Mouse (Mus musculus) kidney, embryonic 15.5 days (tissue): ENCODE data around the gene Tmtc2. TPM values are rescaled to one million over a fixed set of nuclear protein-coding genes. Genes with fewer than 3 reads are reported as not detected.

Experiments used
- ATAC-seq: fragments of 200-750 bp; cut with Nextera tagmentation; replicated peaks from 2 replicates; pipeline ENCODE4 v1.8.0; 2017; ENCODE audit warnings: moderate TSS enrichment; ENCODE audit not compliant: low FRiP score
- H3K27ac ChIP-seq: fragments of 300-500 bp; sonication (generic); 2 replicates; pipeline ENCODE4 v1.5.1; 2015; ENCODE audit warnings: mild to moderate bottlenecking, inconsistent platforms
- H3K27me3 ChIP-seq: fragments of 300-500 bp; sonication (generic); 2 replicates; pipeline ENCODE4 v1.6.1; 2015; ENCODE audit warnings: inconsistent platforms
- H3K36me3 ChIP-seq: fragments of 300-500 bp; sonication (generic); 2 replicates; pipeline ENCODE4 v1.6.1; 2015; ENCODE audit warnings: inconsistent platforms
- H3K4me1 ChIP-seq: fragments of 300-500 bp; sonication (generic); 2 replicates; pipeline ENCODE4 v1.6.1; 2015; ENCODE audit warnings: inconsistent platforms
- H3K4me2 ChIP-seq: fragments of 300-500 bp; sonication (generic); 2 replicates; pipeline ENCODE4 v1.6.1; 2015; ENCODE audit warnings: moderate library complexity, mild to moderate bottlenecking, inconsistent platforms
- H3K4me3 ChIP-seq: fragments of 300-500 bp; sonication (generic); replicated peaks from 2 replicates; pipeline ENCODE4 v1.5.1; 2015; ENCODE audit warnings: mild to moderate bottlenecking, inconsistent platforms
- H3K9ac ChIP-seq: fragments of 300-500 bp; sonication (generic); 2 replicates; pipeline ENCODE4 v1.6.1; 2015; ENCODE audit warnings: mild to moderate bottlenecking, inconsistent platforms
- H3K9me3 ChIP-seq: fragments of 300-500 bp; sonication (generic); replicated peaks from 2 replicates; pipeline ENCODE4 v1.6.1; 2016; ENCODE audit warnings: inconsistent platforms
- WGBS: fragments of 180-500 bp; shearing (Covaris S2); methylation state at CpG from one replicate; pipeline ENCODE4 v1.1.7; 2015; ENCODE audit warnings: mixed read lengths; 5-methylcytosine and 5-hydroxymethylcytosine counted together
- polyA plus RNA-seq: library from polyadenylated mRNA; unstranded; fragments of >200 nt; fragmentation: Nextera tagmentation; extraction: Ambion mirVana; gene quantifications from 2 replicates; pipeline ENCODE4 v1.2.1, GENCODE M21; 2015

The Tmtc2 gene
- polyA plus RNA-seq, 1 experiment from 2014 or later, result 10.8 TPM

GRCm38 (mm10) chr10:105489970-105490735, 84.1 kb downstream of the Tmtc2 start:
- no peaks in the 10 kb centered on the region for H3K9me3 ChIP-seq
- peak overlapping the region; percentile 51; the same call in 1 of the 2 replicates for H3K27ac ChIP-seq
- no peak overlapping the region for H3K4me3 ChIP-seq
- H3K27me3 ChIP-seq, result no peaks in the 10 kb centered on the region
- H3K4me2 ChIP-seq, result no peak overlapping the region; the same call in 1 of the 2 replicates
- no peak overlapping the region for H3K9ac ChIP-seq
- H3K4me1 ChIP-seq, result peaks cover 24% of the 10 kb centered on the region
- peak; percentile 79 for ATAC-seq
- H3K36me3 ChIP-seq, result no peaks in the 10 kb centered on the region
- WGBS, result 51% methylated on average over 14 of the region's 14 CpGs

GRCm38 (mm10) chr10:105486977-105487376, 87.3 kb downstream of the Tmtc2 start:
- H3K4me1 ChIP-seq, result peaks cover 17% of the 10 kb centered on the region
- no peaks in the 10 kb centered on the region for H3K27me3 ChIP-seq
- H3K9ac ChIP-seq, result no peak overlapping the region
- 30% methylated on average over 4 of the region's 4 CpGs for WGBS
- no peak overlapping the region for H3K4me3 ChIP-seq
- H3K9me3 ChIP-seq, result no peaks in the 10 kb centered on the region
- H3K27ac ChIP-seq, result no peak overlapping the region
- no peaks in the 10 kb centered on the region for H3K36me3 ChIP-seq
- H3K4me2 ChIP-seq, result no peak overlapping the region
- no peak for ATAC-seq

GRCm38 (mm10) chr10:105484355-105485094, 89.7 kb downstream of the Tmtc2 start:
- no peaks in the 10 kb centered on the region for H3K9me3 ChIP-seq
- H3K4me3 ChIP-seq, result no peak overlapping the region
- no peak overlapping the region for H3K9ac ChIP-seq
- H3K36me3 ChIP-seq, result no peaks in the 10 kb centered on the region
- WGBS, result 86% methylated on average over 2 of the region's 2 CpGs
- ATAC-seq, result no peak
- no peak overlapping the region for H3K4me2 ChIP-seq
- H3K4me1 ChIP-seq, result peaks cover 10% of the 10 kb centered on the region; the same call in 1 of the 2 replicates
- no peak overlapping the region for H3K27ac ChIP-seq
- no peaks in the 10 kb centered on the region for H3K27me3 ChIP-seq

- WGBS, result 26% methylated on average over 11 of the region's 11 CpGs
- H3K4me2 ChIP-seq, result peak overlapping the region; percentile 35
- 0 out of 2 replicates have a peak, but pooled peaks have one; percentile 46 for ATAC-seq
- no peaks in the 10 kb centered on the region for H3K27me3 ChIP-seq
- no peak overlapping the region for H3K9ac ChIP-seq
- H3K27ac ChIP-seq, result no peak overlapping the region
- H3K36me3 ChIP-seq, result no peaks in the 10 kb centered on the region
- H3K4me3 ChIP-seq, result no peak overlapping the region
- no peaks in the 10 kb centered on the region for H3K9me3 ChIP-seq
- peaks cover 8% of the 10 kb centered on the region; the same call in 1 of the 2 replicates for H3K4me1 ChIP-seq
Measured at GRCm38 (mm10) chr10:105479771-105480170, 94.5 kb downstream of the Tmtc2 start.

- peaks cover 8% of the 10 kb centered on the region; the same call in 1 of the 2 replicates for H3K4me1 ChIP-seq
- H3K36me3 ChIP-seq, result no peaks in the 10 kb centered on the region
- no peaks in the 10 kb centered on the region for H3K27me3 ChIP-seq
- no peak overlapping the region for H3K4me2 ChIP-seq
- no peak overlapping the region for H3K4me3 ChIP-seq
- no peaks in the 10 kb centered on the region for H3K9me3 ChIP-seq
- H3K9ac ChIP-seq, result no peak overlapping the region
- ATAC-seq, result no peak
- H3K27ac ChIP-seq, result no peak overlapping the region
- 89% methylated on average over 18 of the region's 18 CpGs for WGBS
Measured at GRCm38 (mm10) chr10:105477623-105478238, 96.5 kb downstream of the Tmtc2 start.

DNA sequence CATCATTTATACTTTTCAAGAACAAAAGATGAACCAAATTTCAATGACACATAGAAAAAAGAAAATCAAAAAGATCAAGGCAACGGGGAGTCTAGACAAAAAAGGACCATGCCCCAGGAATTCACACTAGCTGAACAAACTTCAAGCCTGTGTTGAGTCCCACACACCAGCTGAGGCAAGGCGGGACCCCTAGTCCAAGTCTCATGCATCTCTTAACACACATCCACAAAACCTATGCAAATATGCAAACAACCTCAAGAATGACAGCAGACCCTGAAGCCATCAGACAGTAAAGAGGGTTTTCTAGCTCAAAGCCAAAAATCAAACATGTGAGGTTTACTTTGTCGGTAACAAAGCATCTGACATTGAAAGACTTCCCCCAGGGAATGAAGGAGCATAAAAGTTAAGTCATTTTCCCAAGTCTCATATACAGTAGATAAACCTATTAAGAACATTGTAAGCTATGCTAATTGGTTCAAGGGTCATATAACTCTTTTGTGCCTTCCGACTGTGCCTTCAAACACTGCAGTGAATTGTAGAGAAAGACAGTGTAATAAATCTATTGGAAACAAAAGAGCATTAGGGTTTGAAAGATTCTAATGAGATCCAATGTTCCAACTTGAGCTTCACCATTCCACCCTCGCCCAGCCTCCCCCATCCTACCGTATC, 100.0 kb downstream of the Tmtc2 start:
- Histone ChIP-seq H3K36me3 (no peaks in the 10 kb centered on the region), H3K9ac (no peak overlapping the region), H3K4me3 (no peak overlapping the region), H3K4me2 (no peak overlapping the region), H3K27ac (no peak overlapping the region), H3K4me1 (no peaks in the 10 kb centered on the region), H3K9me3 (no peaks in the 10 kb centered on the region), H3K27me3 (no peaks in the 10 kb centered on the region)
- ATAC-seq, result no peak
- WGBS, result 74% methylated on average over 6 of the region's 6 CpGs

GRCm38 (mm10) chr10:105464378-105464777, 109.9 kb downstream of the Tmtc2 start:
- peak; percentile 83 for ATAC-seq
- no peak overlapping the region for H3K4me2 ChIP-seq
- H3K27ac ChIP-seq, result no peak overlapping the region
- no peaks in the 10 kb centered on the region for H3K9me3 ChIP-seq
- 73% methylated on average over 4 of the region's 4 CpGs for WGBS
- no peak overlapping the region for H3K9ac ChIP-seq
- no peaks in the 10 kb centered on the region for H3K36me3 ChIP-seq
- no peak overlapping the region for H3K4me3 ChIP-seq
- H3K27me3 ChIP-seq, result no peaks in the 10 kb centered on the region
- peaks cover 10% of the 10 kb centered on the region for H3K4me1 ChIP-seq

GRCm38 (mm10) chr10:105453441-105453840, 120.8 kb downstream of the Tmtc2 start:
- no peaks in the 10 kb centered on the region for H3K27me3 ChIP-seq
- no peak overlapping the region for H3K4me2 ChIP-seq
- H3K4me3 ChIP-seq, result no peak overlapping the region
- H3K27ac ChIP-seq, result no peak overlapping the region
- H3K4me1 ChIP-seq, result no peaks in the 10 kb centered on the region
- no peak for ATAC-seq
- H3K36me3 ChIP-seq, result no peaks in the 10 kb centered on the region
- no peaks in the 10 kb centered on the region for H3K9me3 ChIP-seq
- WGBS, result 66% methylated on average over 8 of the region's 8 CpGs
- H3K9ac ChIP-seq, result no peak overlapping the region

DNA sequence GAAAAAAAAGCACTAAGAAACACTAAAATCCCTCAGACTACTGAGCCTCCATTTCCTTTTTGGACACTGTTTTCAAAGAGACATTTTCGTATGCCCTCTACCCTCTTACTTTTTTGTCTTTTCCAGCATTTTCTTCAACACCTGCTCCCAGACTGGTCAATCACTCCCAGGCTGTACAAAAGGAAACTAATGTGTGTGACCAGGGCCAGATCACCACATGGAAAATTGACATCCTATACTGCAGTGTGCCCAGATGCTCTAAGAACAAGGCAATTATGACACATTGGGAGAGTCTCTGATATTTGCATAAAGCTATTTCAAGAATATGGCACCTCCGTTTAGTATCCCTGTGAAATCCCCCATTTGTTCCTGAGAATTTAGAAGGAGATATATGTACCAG, 127.1 kb downstream of the Tmtc2 start:
- H3K27me3 ChIP-seq, result no peaks in the 10 kb centered on the region
- no peaks in the 10 kb centered on the region for H3K9me3 ChIP-seq
- no peak overlapping the region for H3K27ac ChIP-seq
- no peak overlapping the region for H3K9ac ChIP-seq
- no peaks in the 10 kb centered on the region for H3K36me3 ChIP-seq
- no peak overlapping the region for H3K4me2 ChIP-seq
- 95% methylated on average over 2 of the region's 2 CpGs for WGBS
- H3K4me3 ChIP-seq, result no peak overlapping the region
- H3K4me1 ChIP-seq, result 0 out of 2 replicates have a peak, but pooled peaks cover 3% of the 10 kb centered on the region
- ATAC-seq, result no peak

- Histone ChIP-seq H3K27ac (no peak overlapping the region), H3K27me3 (no peaks in the 10 kb centered on the region), H3K36me3 (no peaks in the 10 kb centered on the region), H3K9me3 (no peaks in the 10 kb centered on the region), H3K9ac (no peak overlapping the region), H3K4me3 (no peak overlapping the region), H3K4me1 (0 out of 2 replicates have a peak, but pooled peaks cover 3% of the 10 kb centered on the region), H3K4me2 (no peak overlapping the region)
- WGBS, result 49% methylated on average over 3 of the region's 3 CpGs
- peak; percentile 86 for ATAC-seq
Measured at GRCm38 (mm10) chr10:105444309-105444708, 129.9 kb downstream of the Tmtc2 start.

GRCm38 (mm10) chr10:105434879-105435278, 139.4 kb downstream of the Tmtc2 start:
- no peak overlapping the region for H3K27ac ChIP-seq
- 52% methylated on average over 5 of the region's 5 CpGs for WGBS
- H3K36me3 ChIP-seq, result no peaks in the 10 kb centered on the region
- H3K9ac ChIP-seq, result no peak overlapping the region
- peaks cover 8% of the 10 kb centered on the region; the same call in 1 of the 2 replicates for H3K4me1 ChIP-seq
- ATAC-seq, result no peak
- H3K9me3 ChIP-seq, result no peaks in the 10 kb centered on the region
- no peak overlapping the region for H3K4me2 ChIP-seq
- no peaks in the 10 kb centered on the region for H3K27me3 ChIP-seq
- no peak overlapping the region for H3K4me3 ChIP-seq
